Mouse (Mus musculus): ENCODE measurements around the gene Ankar. TPM values are rescaled to one million over a fixed set of nuclear protein-coding genes. Genes with fewer than 3 reads are reported as not detected.

Ankar gene
- polyA plus RNA-seq, 1 experiment from 2014 or later = not detected

DNA sequence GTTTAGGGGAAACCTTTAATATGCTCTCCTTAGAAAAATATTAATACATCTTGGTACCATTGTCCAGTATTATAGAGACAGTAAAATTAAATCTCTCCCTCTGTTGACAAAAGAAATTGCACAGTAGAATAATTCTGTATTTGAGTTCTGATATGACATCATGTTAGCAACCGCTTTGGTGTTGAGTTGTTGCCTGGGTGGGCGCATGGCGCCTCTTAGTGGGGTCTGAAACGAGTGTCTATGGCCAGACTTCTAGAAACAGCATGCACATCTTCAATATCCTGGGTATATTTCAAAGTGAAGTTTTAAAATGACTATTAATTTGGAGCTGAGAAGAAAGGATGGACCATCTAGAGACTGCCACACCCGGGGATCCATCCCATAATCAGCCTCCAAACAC, 97.6 kb downstream of the Ankar start:
- Histone ChIP-seq H3K9ac (ENCODE audit: low read depth, low read length) (no peak overlapping the region), H3K36me3 (ENCODE audit: control insufficient read depth, insufficient read depth, low read length) (peaks cover 51% of the 10 kb centered on the region), H3K4me1 (ENCODE audit: control insufficient read depth, insufficient read depth, low read length) (peaks cover 16% of the 10 kb centered on the region), H3K4me2 (ENCODE audit: low read depth, low read length) (no peak overlapping the region), H3K9me3 (ENCODE audit: control insufficient read depth, low read length) (no peaks in the 10 kb centered on the region), H3K4me3 (ENCODE audit: low read depth, low read length) (no peak overlapping the region), H3K27me3 (replicated peaks; ENCODE audit: control insufficient read depth, insufficient read depth, low read length) (no peaks in the 10 kb centered on the region), H3K27ac (replicated peaks; ENCODE audit: low read depth, low read length) (no peak overlapping the region)
- no peak for ATAC-seq (ENCODE audit: low read depth)
- 87% methylated on average over 5 of the region's 5 CpGs for WGBS
- no peak for DNase-seq (ENCODE audit: low spot score)

DNA sequence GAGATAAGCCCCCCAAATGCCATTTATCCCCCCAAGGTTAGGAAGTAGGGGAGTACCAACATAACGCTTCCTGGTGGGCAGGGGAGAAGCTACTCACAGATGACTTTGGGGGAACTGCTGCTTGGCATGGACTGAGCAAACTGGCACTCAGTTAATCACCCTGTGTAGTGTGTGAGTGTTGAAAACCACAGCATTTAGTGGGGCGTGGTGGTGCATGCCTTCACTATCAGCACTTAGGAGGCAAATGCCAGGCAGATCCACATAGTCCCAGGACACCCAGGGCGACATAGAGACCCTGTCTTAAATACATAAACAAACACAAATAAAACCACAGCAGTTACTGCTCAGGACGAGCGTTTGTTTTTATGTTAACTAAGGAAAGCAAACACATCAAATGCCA, 98.2 kb downstream of the Ankar start:
- no peak overlapping the region for H3K4me2 ChIP-seq (ENCODE audit: low read depth, low read length)
- H3K9me3 ChIP-seq (ENCODE audit: control insufficient read depth, low read length) = no peaks in the 10 kb centered on the region
- H3K27me3 ChIP-seq (replicated peaks; ENCODE audit: control insufficient read depth, insufficient read depth, low read length) = no peaks in the 10 kb centered on the region
- H3K36me3 ChIP-seq (ENCODE audit: control insufficient read depth, insufficient read depth, low read length) = peaks cover 57% of the 10 kb centered on the region
- ATAC-seq (ENCODE audit: low read depth) (no peak), DNase-seq (ENCODE audit: low spot score) (no peak)
- 70% methylated on average over 5 of the region's 5 CpGs for WGBS
- peaks cover 16% of the 10 kb centered on the region for H3K4me1 ChIP-seq (ENCODE audit: control insufficient read depth, insufficient read depth, low read length)
- no peak overlapping the region for H3K27ac ChIP-seq (replicated peaks; ENCODE audit: low read depth, low read length)
- no peak overlapping the region for H3K4me3 ChIP-seq (ENCODE audit: low read depth, low read length)
- no peak overlapping the region for H3K9ac ChIP-seq (ENCODE audit: low read depth, low read length)

DNA sequence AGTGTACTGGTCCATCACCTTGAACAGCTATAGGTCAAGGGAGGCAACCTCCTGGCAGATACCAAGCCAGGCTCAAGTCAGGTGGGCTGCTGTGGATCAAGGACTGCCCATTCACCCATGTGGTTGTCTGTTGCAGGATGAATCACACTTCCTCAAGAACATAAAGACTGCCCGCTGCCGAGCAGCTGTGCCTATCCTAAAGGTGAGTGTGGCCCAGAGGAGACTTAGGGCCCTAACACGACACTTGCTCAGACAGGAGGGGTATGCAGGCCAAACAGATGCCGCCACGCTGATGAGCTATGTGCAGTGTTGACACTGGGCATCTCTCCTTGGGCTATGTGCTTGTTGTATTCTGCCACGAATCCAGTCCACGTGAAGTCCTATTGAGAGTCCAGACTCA, 99.1 kb downstream of the Ankar start:
- H3K4me2 ChIP-seq (ENCODE audit: low read depth, low read length) = no peak overlapping the region
- H3K36me3 ChIP-seq (ENCODE audit: control insufficient read depth, insufficient read depth, low read length) = peaks cover 60% of the 10 kb centered on the region
- no peak overlapping the region for H3K27ac ChIP-seq (replicated peaks; ENCODE audit: low read depth, low read length)
- peaks cover 16% of the 10 kb centered on the region for H3K4me1 ChIP-seq (ENCODE audit: control insufficient read depth, insufficient read depth, low read length)
- no peak overlapping the region for H3K4me3 ChIP-seq (ENCODE audit: low read depth, low read length)
- DNase-seq (ENCODE audit: low spot score) (no peak), ATAC-seq (ENCODE audit: low read depth) (no peak)
- 86% methylated on average over 7 of the region's 7 CpGs for WGBS
- no peak overlapping the region for H3K9ac ChIP-seq (ENCODE audit: low read depth, low read length)
- no peaks in the 10 kb centered on the region for H3K27me3 ChIP-seq (replicated peaks; ENCODE audit: control insufficient read depth, insufficient read depth, low read length)
- H3K9me3 ChIP-seq (ENCODE audit: control insufficient read depth, low read length) = no peaks in the 10 kb centered on the region

DNA sequence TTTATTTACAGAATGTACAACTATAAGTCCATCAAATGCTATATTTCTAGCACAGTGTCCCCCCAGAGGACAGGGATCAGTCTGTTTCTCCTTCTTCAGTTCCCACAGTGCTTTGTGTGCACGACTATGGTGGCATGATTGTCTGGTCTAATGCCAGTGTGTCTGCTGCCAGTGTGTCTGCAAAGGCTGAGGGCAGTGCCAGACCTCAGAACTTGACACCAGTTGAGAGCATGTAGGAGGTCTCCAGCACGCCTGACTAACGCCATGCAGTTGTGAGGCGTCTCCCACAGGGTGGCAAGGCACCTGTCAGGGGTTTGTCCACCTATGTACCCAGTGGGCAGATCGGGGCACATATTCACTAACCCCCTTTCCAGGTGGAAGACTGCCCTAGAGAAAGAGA, 99.6 kb downstream of the Ankar start:
- Histone ChIP-seq H3K36me3 (ENCODE audit: control insufficient read depth, insufficient read depth, low read length) (peaks cover 60% of the 10 kb centered on the region), H3K27ac (replicated peaks; ENCODE audit: low read depth, low read length) (no peak overlapping the region), H3K4me2 (ENCODE audit: low read depth, low read length) (no peak overlapping the region)

DNA sequence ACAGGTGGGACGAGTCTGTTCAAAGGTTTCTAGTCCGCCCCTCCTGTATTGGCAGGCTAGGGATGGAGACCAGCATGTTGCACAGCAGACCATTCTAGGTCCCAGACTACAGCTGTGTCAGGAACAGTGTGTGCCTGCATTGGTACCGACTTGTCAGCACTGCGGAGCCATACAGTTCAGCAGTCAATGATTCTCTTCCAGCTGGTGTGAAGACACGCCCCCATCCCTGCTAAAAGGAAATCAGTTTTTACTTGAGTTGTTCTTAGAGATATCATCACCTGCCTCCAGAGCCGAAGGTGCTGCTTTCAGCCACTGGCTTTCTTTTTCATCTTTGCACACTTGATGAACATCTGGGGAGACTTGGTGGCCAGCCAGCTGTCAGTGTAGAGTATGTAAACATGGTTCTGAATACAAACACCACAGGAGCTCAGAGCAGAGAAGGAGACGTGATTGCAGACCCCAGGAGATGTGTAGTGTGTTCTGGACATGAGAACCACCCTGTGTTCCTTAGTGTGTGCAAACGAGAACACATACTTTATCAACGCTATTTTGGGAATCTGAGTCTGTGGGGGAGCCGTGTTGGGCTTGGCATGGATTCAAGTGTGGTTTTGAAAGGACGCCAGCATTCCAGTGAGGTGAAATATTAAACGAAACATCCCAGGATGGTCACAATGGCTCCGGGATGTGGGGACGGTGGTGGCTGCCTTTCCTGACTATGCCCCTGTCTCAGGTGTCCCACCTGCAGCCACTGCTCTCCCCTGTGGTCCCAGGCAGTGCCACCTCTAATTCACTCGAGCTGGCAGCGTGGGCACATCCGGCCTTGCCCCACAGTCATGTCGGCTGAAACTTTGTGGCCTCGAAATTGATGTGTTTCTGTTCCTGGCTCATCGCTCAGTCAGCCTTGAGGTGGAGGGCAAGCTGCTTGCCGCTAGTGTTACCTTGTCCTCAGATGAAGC, 101.0 kb downstream of the Ankar start:
- Histone ChIP-seq H3K4me1 (ENCODE audit: control insufficient read depth, insufficient read depth, low read length) (peaks cover 16% of the 10 kb centered on the region), H3K27ac (replicated peaks; ENCODE audit: low read depth, low read length) (no peak overlapping the region), H3K4me3 (ENCODE audit: low read depth, low read length) (no peak overlapping the region), H3K9ac (ENCODE audit: low read depth, low read length) (no peak overlapping the region), H3K4me2 (ENCODE audit: low read depth, low read length) (no peak overlapping the region), H3K36me3 (ENCODE audit: control insufficient read depth, insufficient read depth, low read length) (peaks cover 70% of the 10 kb centered on the region), H3K9me3 (ENCODE audit: control insufficient read depth, low read length) (no peaks in the 10 kb centered on the region), H3K27me3 (replicated peaks; ENCODE audit: control insufficient read depth, insufficient read depth, low read length) (no peaks in the 10 kb centered on the region)
- WGBS = 46% methylated on average over 21 of the region's 21 CpGs
- ATAC-seq (ENCODE audit: low read depth) (peak; percentile 56), DNase-seq (ENCODE audit: low spot score) (peak; percentile 72)

More for the DNA sequence above, 99.6 kb downstream of the Ankar start:
- Histone ChIP-seq H3K4me1 (ENCODE audit: control insufficient read depth, insufficient read depth, low read length) (peaks cover 16% of the 10 kb centered on the region), H3K9ac (ENCODE audit: low read depth, low read length) (no peak overlapping the region), H3K4me3 (ENCODE audit: low read depth, low read length) (no peak overlapping the region), H3K27me3 (replicated peaks; ENCODE audit: control insufficient read depth, insufficient read depth, low read length) (no peaks in the 10 kb centered on the region), H3K9me3 (ENCODE audit: control insufficient read depth, low read length) (no peaks in the 10 kb centered on the region)
- DNase-seq (ENCODE audit: low spot score) = no peak
- no peak for ATAC-seq (ENCODE audit: low read depth)
- WGBS = 89% methylated on average over 5 of the region's 5 CpGs

DNA sequence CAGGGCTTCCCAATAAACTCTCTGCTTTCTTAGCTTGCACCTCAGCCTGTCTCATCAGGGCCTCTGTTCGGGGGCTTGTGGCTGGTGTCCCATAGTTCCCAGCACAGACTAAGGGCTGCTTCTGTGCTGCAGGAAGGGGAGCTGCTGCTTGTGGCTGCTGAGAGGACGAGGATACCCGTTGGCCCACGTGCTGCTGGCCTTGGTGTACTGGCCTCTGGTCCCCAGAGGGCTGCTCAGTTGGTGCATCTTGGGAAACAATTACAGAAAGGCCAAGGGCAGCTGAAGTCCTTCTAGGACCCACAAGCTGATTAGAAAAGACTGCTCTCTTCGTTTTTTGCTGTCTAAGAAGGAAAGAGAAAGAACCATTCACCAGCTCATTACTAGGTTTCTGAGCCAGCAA, 104.1 kb downstream of the Ankar start:
- 77% methylated on average over 5 of the region's 5 CpGs for WGBS

DNA sequence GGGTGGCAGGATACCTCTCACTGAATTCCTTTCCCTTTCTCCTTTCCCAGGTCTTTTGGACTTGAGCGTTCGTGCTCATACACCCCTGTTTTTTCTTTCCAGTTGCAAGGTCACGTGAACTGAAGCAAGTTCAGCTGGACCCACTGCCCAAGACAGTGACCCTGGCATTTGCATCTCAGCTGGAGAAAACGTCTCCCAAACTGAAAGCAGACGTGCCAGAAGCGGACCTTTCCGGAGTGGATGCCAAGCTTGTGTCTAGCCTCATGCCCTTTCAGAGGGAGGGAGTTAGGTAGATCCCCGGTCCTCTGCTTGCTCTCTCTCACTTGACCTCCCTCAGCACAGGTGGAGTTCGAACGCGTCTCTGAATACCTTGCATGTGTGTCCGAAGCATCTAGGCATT, 104.7 kb downstream of the Ankar start:
- no peaks in the 10 kb centered on the region for H3K27me3 ChIP-seq (replicated peaks; ENCODE audit: control insufficient read depth, insufficient read depth, low read length)
- H3K9me3 ChIP-seq (ENCODE audit: control insufficient read depth, low read length) = no peaks in the 10 kb centered on the region
- no peak overlapping the region for H3K27ac ChIP-seq (replicated peaks; ENCODE audit: low read depth, low read length)
- no peak for ATAC-seq (ENCODE audit: low read depth)
- H3K9ac ChIP-seq (ENCODE audit: low read depth, low read length) = no peak overlapping the region
- H3K4me3 ChIP-seq (ENCODE audit: low read depth, low read length) = no peak overlapping the region
- H3K36me3 ChIP-seq (ENCODE audit: control insufficient read depth, insufficient read depth, low read length) = peaks cover 80% of the 10 kb centered on the region
- whole genome bisulfite sequencing = 88% methylated on average over 12 of the region's 12 CpGs
- no peak overlapping the region for H3K4me2 ChIP-seq (ENCODE audit: low read depth, low read length)
- H3K4me1 ChIP-seq (ENCODE audit: control insufficient read depth, insufficient read depth, low read length) = peaks cover 16% of the 10 kb centered on the region
- DNase-seq (ENCODE audit: low spot score) = no peak

More for the DNA sequence above, 104.1 kb downstream of the Ankar start:
- H3K9ac ChIP-seq (ENCODE audit: low read depth, low read length) = no peak overlapping the region
- no peaks in the 10 kb centered on the region for H3K27me3 ChIP-seq (replicated peaks; ENCODE audit: control insufficient read depth, insufficient read depth, low read length)
- peaks cover 16% of the 10 kb centered on the region for H3K4me1 ChIP-seq (ENCODE audit: control insufficient read depth, insufficient read depth, low read length)
- peaks cover 80% of the 10 kb centered on the region for H3K36me3 ChIP-seq (ENCODE audit: control insufficient read depth, insufficient read depth, low read length)
- no peak overlapping the region for H3K4me3 ChIP-seq (ENCODE audit: low read depth, low read length)
- DNase-seq (ENCODE audit: low spot score) = no peak
- H3K4me2 ChIP-seq (ENCODE audit: low read depth, low read length) = no peak overlapping the region
- no peaks in the 10 kb centered on the region for H3K9me3 ChIP-seq (ENCODE audit: control insufficient read depth, low read length)
- ATAC-seq (ENCODE audit: low read depth) = no peak
- H3K27ac ChIP-seq (replicated peaks; ENCODE audit: low read depth, low read length) = no peak overlapping the region

DNA sequence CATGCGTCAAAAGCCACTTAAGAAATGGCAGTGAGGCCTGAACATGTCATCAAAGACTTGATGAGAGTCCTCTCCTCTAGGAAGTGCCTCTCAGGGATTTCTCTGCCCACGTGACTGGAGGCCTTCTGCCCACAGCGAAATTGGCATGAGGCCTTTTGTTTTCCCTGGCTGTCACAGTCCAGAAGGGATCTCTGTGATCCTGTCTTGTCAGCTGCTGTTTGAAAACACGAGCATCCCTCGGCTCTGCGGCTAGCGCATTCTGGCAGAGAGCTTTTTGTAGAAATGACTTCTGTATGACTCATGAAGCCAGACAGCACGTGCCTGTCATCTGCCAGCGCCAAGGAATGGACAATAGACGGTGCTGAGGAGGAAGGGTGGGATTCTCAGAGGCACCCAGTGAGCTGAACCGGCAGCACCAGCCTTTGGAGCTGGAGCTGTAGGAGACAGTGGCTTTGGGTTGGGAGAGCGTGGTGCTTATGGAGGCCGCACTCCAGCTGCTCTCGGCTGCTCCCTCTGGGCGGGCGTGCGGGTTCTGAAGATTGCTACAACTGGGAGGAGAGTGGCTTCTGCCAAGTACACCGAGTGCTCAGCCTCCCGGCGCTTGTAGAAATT, 106.9 kb downstream of the Ankar start:
- no peaks in the 10 kb centered on the region for H3K27me3 ChIP-seq (replicated peaks; ENCODE audit: control insufficient read depth, insufficient read depth, low read length)
- no peak overlapping the region for H3K27ac ChIP-seq (replicated peaks; ENCODE audit: low read depth, low read length)
- peaks cover 83% of the 10 kb centered on the region for H3K36me3 ChIP-seq (ENCODE audit: control insufficient read depth, insufficient read depth, low read length)
- no peak overlapping the region for H3K4me2 ChIP-seq (ENCODE audit: low read depth, low read length)
- 79% methylated on average over 20 of the region's 20 CpGs for WGBS
- H3K4me3 ChIP-seq (ENCODE audit: low read depth, low read length) = no peak overlapping the region
- H3K9ac ChIP-seq (ENCODE audit: low read depth, low read length) = no peak overlapping the region
- DNase-seq (ENCODE audit: low spot score) (peak; percentile 46), ATAC-seq (ENCODE audit: low read depth) (peak; percentile 45; the same call in 1 of the 2 replicates)
- 0 out of 2 replicates have a peak, but pooled peaks cover under 1% of the 10 kb centered on the region for H3K4me1 ChIP-seq (ENCODE audit: control insufficient read depth, insufficient read depth, low read length)
- H3K9me3 ChIP-seq (ENCODE audit: control insufficient read depth, low read length) = no peaks in the 10 kb centered on the region
